Mouse (Mus musculus) ES-E14 (cell line): ENCODE results near the gene Kcnh1.

ENCODE experiments used
- CHD2 ChIP-seq: IDR thresholded peaks from 2 replicates; pipeline ENCODE4 v1.6.1; 2014; ENCODE audit warnings: mild to moderate bottlenecking, low read depth, low read length, inconsistent platforms
- HCFC1 ChIP-seq: IDR thresholded peaks from 2 replicates; pipeline ENCODE4 v1.6.1; 2012; ENCODE audit warnings: low read length, inconsistent platforms, borderline replicate concordance; ENCODE audit not compliant: insufficient read depth
- MAFK ChIP-seq: IDR thresholded peaks from 2 replicates; pipeline ENCODE4 v1.6.1; 2014; ENCODE audit warnings: mild to moderate bottlenecking, low read depth, low read length, inconsistent platforms; ENCODE audit not compliant: insufficient read depth
- ZC3H11A ChIP-seq: IDR thresholded peaks from 2 replicates; pipeline ENCODE4 v1.6.1; 2012; ENCODE audit warnings: low read depth, mild to moderate bottlenecking, inconsistent platforms, low read length, borderline replicate concordance
- ZNF384 ChIP-seq: IDR thresholded peaks from 2 replicates; pipeline ENCODE4 v1.6.1; 2012; ENCODE audit warnings: low read depth, low read length, inconsistent platforms

DNA sequence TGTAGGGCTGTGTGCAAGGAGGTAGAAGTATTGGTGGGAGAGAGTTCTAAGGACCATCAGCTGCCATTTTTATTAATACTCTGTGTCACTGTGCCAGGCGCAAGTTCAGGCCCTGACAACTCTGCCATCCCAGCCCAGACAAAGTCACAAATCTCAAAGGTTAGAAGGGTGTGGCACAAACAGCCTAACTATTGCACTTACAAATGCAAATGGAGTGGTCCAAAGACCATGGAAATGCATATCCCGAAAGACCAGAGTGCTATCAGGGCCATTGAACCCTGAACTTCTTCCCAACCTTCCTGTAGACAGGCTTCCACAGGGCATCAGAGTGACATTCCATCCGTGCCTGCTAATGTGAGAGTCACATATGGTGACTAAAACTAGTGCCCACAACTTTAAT lies 324.8 kb downstream of the Kcnh1 start:
- TF ChIP-seq HCFC1: no peak
- no peak for TF ChIP-seq MAFK
- no peak for TF ChIP-seq CHD2
- no peak for TF ChIP-seq ZNF384
- TF ChIP-seq ZC3H11A: no peak
